Mouse (Mus musculus) ES-Bruce4 (cell line): Measurements from ENCODE around the gene Rap1gap2.

Experiments
- CTCF ChIP-seq: IDR thresholded peaks from one replicate; pipeline ENCODE4 v1.8.1; 2011; ENCODE audit warnings: low read depth, low read length
- POLR2A ChIP-seq: IDR thresholded peaks from one replicate; pipeline ENCODE4 v1.8.1; 2011; ENCODE audit warnings: low read length; ENCODE audit not compliant: insufficient read depth

GRCm38 (mm10) chr11:74443924-74444256 lies 166.8 kb downstream of the Rap1gap2 start:
- TF ChIP-seq CTCF (no peak), POLR2A (no peak)
